Mouse (Mus musculus) megakaryocyte, embryonic 14.5 days (primary cell): ENCODE results near the gene Aldh6a1.

Experiments used
- FLI1 ChIP-seq: IDR thresholded peaks from 2 replicates; pipeline ENCODE4 v1.6.1; 2012; ENCODE audit warnings: low read length, inconsistent platforms, mixed read lengths
- GATA1 ChIP-seq: IDR thresholded peaks from 3 replicates; pipeline ENCODE4 v1.6.1; 2012; ENCODE audit warnings: mixed read lengths, low read length, inconsistent platforms, borderline replicate concordance

DNA sequence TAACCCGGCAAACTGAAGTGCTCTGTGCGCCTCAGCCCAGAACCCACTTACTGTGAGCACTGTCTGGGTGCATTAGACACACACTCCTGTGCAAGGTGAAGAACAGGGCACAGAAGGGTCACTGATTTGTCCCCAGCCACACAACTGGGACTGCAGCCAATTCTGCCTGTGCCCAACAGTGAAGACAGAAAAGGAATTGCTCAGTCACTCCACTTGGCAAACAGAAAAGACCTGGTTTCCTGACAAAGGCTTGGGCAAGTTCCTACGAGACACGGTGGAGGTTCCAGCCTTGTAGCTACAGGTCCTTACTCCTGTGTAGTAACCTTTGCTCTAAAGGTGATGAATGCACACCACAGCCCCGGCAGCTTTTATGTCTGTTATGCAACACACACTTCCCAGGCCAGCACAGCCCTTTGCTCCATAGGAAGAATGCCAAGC lies 66.1 kb downstream of the Aldh6a1 start:
- TF ChIP-seq GATA1: no peak
- no peak for TF ChIP-seq FLI1
